Mouse (Mus musculus) embryonic facial prominence, embryonic 10.5 days (tissue): ENCODE measurements around the gene Oat. TPM values are rescaled to one million over a fixed set of nuclear protein-coding genes. Genes with fewer than 3 reads are reported as not detected.
A peak's percentile ranks its signal among the peaks of the same experiment; 100 is the strongest.

ENCODE experiments used
- DNase-seq: peaks from one replicate; pipeline ENCODE4 v3.0.0-alpha.2; 2017; ENCODE audit warnings: low spot score
- H3K27ac ChIP-seq: fragments of 300-500 bp; sonication (generic); replicated peaks from 2 replicates; pipeline ENCODE4 v1.5.1; 2016; ENCODE audit warnings: mild to moderate bottlenecking
- H3K27me3 ChIP-seq: fragments of 300-500 bp; sonication (generic); replicated peaks from 2 replicates; pipeline ENCODE4 v1.6.1; 2016; ENCODE audit warnings: low read depth, mild to moderate bottlenecking; ENCODE audit not compliant: poor library complexity, severe bottlenecking
- H3K36me3 ChIP-seq: fragments of 300-500 bp; sonication (generic); replicated peaks from 2 replicates; pipeline ENCODE4 v1.6.1; 2016; ENCODE audit warnings: mild to moderate bottlenecking, moderate library complexity
- H3K4me1 ChIP-seq: fragments of 300-500 bp; sonication (generic); 2 replicates; pipeline ENCODE4 v1.6.1; 2016
- H3K4me3 ChIP-seq: fragments of 300-500 bp; sonication (generic); 2 replicates; pipeline ENCODE4 v1.5.1; 2016; ENCODE audit warnings: mild to moderate bottlenecking, moderate library complexity
- H3K9me3 ChIP-seq: fragments of 300-500 bp; sonication (generic); 2 replicates; pipeline ENCODE4 v1.6.1; 2016; ENCODE audit warnings: mild to moderate bottlenecking
- WGBS: fragments of 180-500 bp; shearing (Covaris S2); methylation state at CpG from one replicate; pipeline ENCODE4 v1.1.7; 2016; 5-methylcytosine and 5-hydroxymethylcytosine counted together
- polyA plus RNA-seq: library from polyadenylated mRNA; unstranded; fragments of >200 nt; fragmentation: Nextera tagmentation; extraction: Ambion mirVana; gene quantifications from 2 replicates; pipeline ENCODE4 v1.2.1, GENCODE M21; 2016

The Oat gene
- polyA plus RNA-seq, 1 experiment from 2014 or later: 121 TPM

- Histone ChIP-seq H3K36me3 (no peaks in the 10 kb centered on the region), H3K4me3 (no peak overlapping the region), H3K4me1 (peaks cover 21% of the 10 kb centered on the region), H3K27me3 (peaks cover 100% of the 10 kb centered on the region), H3K27ac (no peak overlapping the region), H3K9me3 (no peaks in the 10 kb centered on the region)
- WGBS: 88% methylated on average over 4 of the region's 4 CpGs
- DNase-seq: no peak
Measured at GRCm38 (mm10) chr7:132604720-132605119, 28.5 kb upstream of the Oat start.

- Histone ChIP-seq H3K9me3 (no peaks in the 10 kb centered on the region), H3K36me3 (no peaks in the 10 kb centered on the region), H3K27me3 (peaks cover 100% of the 10 kb centered on the region), H3K27ac (no peak overlapping the region), H3K4me3 (no peak overlapping the region), H3K4me1 (peaks cover 50% of the 10 kb centered on the region)
- no peak for DNase-seq
- WGBS: 3% methylated on average over 8 of the region's 8 CpGs
Measured at GRCm38 (mm10) chr7:132600926-132601325, 24.7 kb upstream of the Oat start.

GRCm38 (mm10) chr7:132600026-132600425 lies 23.8 kb upstream of the Oat start:
- no peaks in the 10 kb centered on the region for H3K9me3 ChIP-seq
- WGBS: 1% methylated on average over 9 of the region's 9 CpGs
- no peak for DNase-seq
- peak overlapping the region; percentile 60 for H3K4me3 ChIP-seq
- H3K4me1 ChIP-seq: peaks cover 46% of the 10 kb centered on the region
- H3K27ac ChIP-seq: no peak overlapping the region
- peaks cover 100% of the 10 kb centered on the region for H3K27me3 ChIP-seq
- H3K36me3 ChIP-seq: no peaks in the 10 kb centered on the region

GRCm38 (mm10) chr7:132599071-132599975 lies 23.1 kb upstream of the Oat start, which contains the start of gene Nkx1-2:
Gene Nkx1-2 (minus strand): TSS chr7:132599637.
- peaks cover 100% of the 10 kb centered on the region for H3K27me3 ChIP-seq
- peak; percentile 61 for DNase-seq
- H3K27ac ChIP-seq: no peak within 1 kb of the TSS
- peak within 1 kb of the TSS; percentile 60 for H3K4me3 ChIP-seq
- peaks cover 46% of the 10 kb centered on the region for H3K4me1 ChIP-seq
- H3K36me3 ChIP-seq: no peaks in the 10 kb centered on the region
- H3K9me3 ChIP-seq: no peaks in the 10 kb centered on the region
- WGBS: under 1% methylated on average over 50 of the region's 52 CpGs

GRCm38 (mm10) chr7:132597251-132598041 lies 21.2 kb upstream of the Oat start:
- H3K36me3 ChIP-seq: no peaks in the 10 kb centered on the region
- H3K9me3 ChIP-seq: no peaks in the 10 kb centered on the region
- peaks cover 46% of the 10 kb centered on the region for H3K4me1 ChIP-seq
- peak; percentile 73 for DNase-seq
- H3K4me3 ChIP-seq: peak overlapping the region; percentile 58
- peaks cover 99% of the 10 kb centered on the region for H3K27me3 ChIP-seq
- WGBS: under 1% methylated on average over 60 of the region's 60 CpGs
- no peak overlapping the region for H3K27ac ChIP-seq

GRCm38 (mm10) chr7:132596557-132597250 lies 20.5 kb upstream of the Oat start:
- WGBS: 4% methylated on average over 26 of the region's 26 CpGs
- Histone ChIP-seq H3K4me3 (peak overlapping the region; percentile 58), H3K9me3 (no peaks in the 10 kb centered on the region), H3K27ac (no peak overlapping the region), H3K4me1 (peaks cover 46% of the 10 kb centered on the region), H3K36me3 (no peaks in the 10 kb centered on the region), H3K27me3 (peaks cover 97% of the 10 kb centered on the region)
- DNase-seq: peak; percentile 45

GRCm38 (mm10) chr7:132595787-132596186 lies 19.6 kb upstream of the Oat start:
- Histone ChIP-seq H3K27ac (no peak overlapping the region), H3K4me1 (peaks cover 43% of the 10 kb centered on the region), H3K4me3 (no peak overlapping the region), H3K27me3 (peaks cover 88% of the 10 kb centered on the region), H3K9me3 (no peaks in the 10 kb centered on the region), H3K36me3 (no peaks in the 10 kb centered on the region)
- 76% methylated on average over 3 of the region's 3 CpGs for WGBS
- DNase-seq: no peak

- Histone ChIP-seq H3K27ac (no peak overlapping the region), H3K4me1 (peaks cover 28% of the 10 kb centered on the region), H3K36me3 (no peaks in the 10 kb centered on the region), H3K4me3 (no peak overlapping the region), H3K27me3 (peaks cover 74% of the 10 kb centered on the region), H3K9me3 (no peaks in the 10 kb centered on the region)
- WGBS: 90% methylated on average over 2 of the region's 2 CpGs
- DNase-seq: no peak
Measured at GRCm38 (mm10) chr7:132594325-132594724, 18.1 kb upstream of the Oat start.

GRCm38 (mm10) chr7:132593762-132594161 lies 17.6 kb upstream of the Oat start:
- WGBS: 72% methylated on average over 2 of the region's 2 CpGs
- DNase-seq: no peak
- peaks cover 68% of the 10 kb centered on the region for H3K27me3 ChIP-seq

GRCm38 (mm10) chr7:132589610-132590009 lies 13.4 kb upstream of the Oat start:
- Histone ChIP-seq H3K36me3 (no peaks in the 10 kb centered on the region), H3K4me1 (no peaks in the 10 kb centered on the region), H3K9me3 (no peaks in the 10 kb centered on the region), H3K27ac (no peak overlapping the region), H3K4me3 (no peak overlapping the region), H3K27me3 (peaks cover 30% of the 10 kb centered on the region)
- whole genome bisulfite sequencing: 53% methylated on average over 5 of the region's 5 CpGs
- no peak for DNase-seq

More at GRCm38 (mm10) chr7:132593762-132594161, 17.6 kb upstream of the Oat start:
- H3K4me1 ChIP-seq: peaks cover 22% of the 10 kb centered on the region
- no peak overlapping the region for H3K4me3 ChIP-seq
- H3K9me3 ChIP-seq: no peaks in the 10 kb centered on the region
- H3K27ac ChIP-seq: no peak overlapping the region
- H3K36me3 ChIP-seq: no peaks in the 10 kb centered on the region

- Histone ChIP-seq H3K27ac (no peak overlapping the region), H3K36me3 (no peaks in the 10 kb centered on the region), H3K4me1 (no peaks in the 10 kb centered on the region), H3K27me3 (peaks cover 6% of the 10 kb centered on the region), H3K9me3 (no peaks in the 10 kb centered on the region), H3K4me3 (no peak overlapping the region)
- 77% methylated on average over 5 of the region's 5 CpGs for WGBS
- DNase-seq: no peak
Measured at GRCm38 (mm10) chr7:132587167-132587566, 11.0 kb upstream of the Oat start.
